Mouse (Mus musculus) limb, embryonic 11.5 days (tissue): Measurements from ENCODE around the gene Wwox. TPM values are rescaled to one million over a fixed set of nuclear protein-coding genes. Genes with fewer than 3 reads are reported as not detected.

ENCODE experiments used
- ATAC-seq: fragments of 200-750 bp; cut with Nextera tagmentation; 2 replicates; pipeline ENCODE4 v1.8.0; 2017; ENCODE audit warnings: low read depth; ENCODE audit not compliant: insufficient number of reproducible peaks, low FRiP score, low TSS enrichment
- DNase-seq: peaks from one replicate; pipeline ENCODE4 v3.0.0-alpha.2; 2015; ENCODE audit warnings: low spot score
- H3K27ac ChIP-seq: fragments of 300-500 bp; sonication (generic); replicated peaks from 2 replicates; pipeline ENCODE4 v1.5.1; 2014; ENCODE audit warnings: low read depth, mild to moderate bottlenecking, low read length
- H3K27me3 ChIP-seq: fragments of 300-500 bp; sonication (generic); 2 replicates; pipeline ENCODE4 v1.6.1; 2014; ENCODE audit warnings: mild to moderate bottlenecking, low read length, mixed read lengths; ENCODE audit not compliant: control insufficient read depth, insufficient read depth
- H3K36me3 ChIP-seq: fragments of 300-500 bp; sonication (generic); 2 replicates; pipeline ENCODE4 v1.6.1; 2014; ENCODE audit warnings: mild to moderate bottlenecking, low read length, moderate library complexity, mixed read lengths; ENCODE audit not compliant: control insufficient read depth, insufficient read depth
- H3K4me1 ChIP-seq: fragments of 300-500 bp; sonication (generic); 2 replicates; pipeline ENCODE4 v1.6.1; 2014; ENCODE audit warnings: low read length, mixed read lengths; ENCODE audit not compliant: control insufficient read depth, insufficient read depth
- H3K4me2 ChIP-seq: fragments of 300-500 bp; sonication (generic); 2 replicates; pipeline ENCODE4 v1.6.1; 2014; ENCODE audit warnings: low read depth, mild to moderate bottlenecking, moderate library complexity; ENCODE audit not compliant: severe bottlenecking
- H3K4me3 ChIP-seq: fragments of 300-500 bp; sonication (generic); 2 replicates; pipeline ENCODE4 v1.5.1; 2014; ENCODE audit warnings: low read depth, low read length
- H3K9ac ChIP-seq: fragments of 300-500 bp; sonication (generic); 2 replicates; pipeline ENCODE4 v1.6.1; 2014; ENCODE audit warnings: mild to moderate bottlenecking, low read length
- H3K9me3 ChIP-seq: fragments of 300-500 bp; sonication (generic); 2 replicates; pipeline ENCODE4 v1.6.1; 2016; ENCODE audit warnings: low read length; ENCODE audit not compliant: control insufficient read depth
- WGBS: fragments of 180-500 bp; shearing (Covaris S2); extraction: QIAGEN DNeasy Blood & Tissue Kit; methylation state at CpG from one replicate; pipeline ENCODE4 v1.1.7; 2014; 5-methylcytosine and 5-hydroxymethylcytosine counted together
- polyA plus RNA-seq: library from polyadenylated mRNA; unstranded; fragments of >200 nt; fragmentation: Nextera tagmentation; extraction: Ambion mirVana; gene quantifications from 2 replicates; pipeline ENCODE4 v1.2.1, GENCODE M21; 2014

Gene Wwox
- polyA plus RNA-seq, 1 experiment from 2014 or later: 7.3 TPM

GRCm38 (mm10) chr8:114932071-114932630 is 492.7 kb downstream of the Wwox start:
- Histone ChIP-seq H3K4me3 (no peak overlapping the region), H3K4me1 (no peaks in the 10 kb centered on the region), H3K27me3 (no peaks in the 10 kb centered on the region), H3K4me2 (no peak overlapping the region), H3K9ac (no peak overlapping the region), H3K9me3 (no peaks in the 10 kb centered on the region), H3K27ac (no peak overlapping the region), H3K36me3 (no peaks in the 10 kb centered on the region)
- DNase-seq (no peak), ATAC-seq (no peak)
- WGBS: 79% methylated on average over 18 of the region's 18 CpGs

- no peaks in the 10 kb centered on the region for H3K9me3 ChIP-seq
- H3K4me1 ChIP-seq: no peaks in the 10 kb centered on the region
- ATAC-seq (no peak), DNase-seq (peak; percentile 39)
- no peak overlapping the region for H3K4me2 ChIP-seq
- no peak overlapping the region for H3K27ac ChIP-seq
- no peaks in the 10 kb centered on the region for H3K36me3 ChIP-seq
- 94% methylated on average over 1 of the region's 1 CpGs for WGBS
- no peak overlapping the region for H3K4me3 ChIP-seq
- no peak overlapping the region for H3K9ac ChIP-seq
- H3K27me3 ChIP-seq: no peaks in the 10 kb centered on the region
Measured at GRCm38 (mm10) chr8:114933248-114933647, 493.8 kb downstream of the Wwox start.

- DNase-seq (no peak), ATAC-seq (no peak)
- Histone ChIP-seq H3K4me3 (no peak overlapping the region), H3K36me3 (no peaks in the 10 kb centered on the region), H3K27ac (no peak overlapping the region), H3K9ac (no peak overlapping the region), H3K27me3 (no peaks in the 10 kb centered on the region), H3K9me3 (no peaks in the 10 kb centered on the region), H3K4me2 (no peak overlapping the region), H3K4me1 (no peaks in the 10 kb centered on the region)
- 57% methylated on average over 10 of the region's 10 CpGs for WGBS
Measured at GRCm38 (mm10) chr8:114936887-114937286, 497.4 kb downstream of the Wwox start.

GRCm38 (mm10) chr8:114939338-114939737 is 499.9 kb downstream of the Wwox start:
- ATAC-seq (no peak), DNase-seq (no peak)
- no peaks in the 10 kb centered on the region for H3K36me3 ChIP-seq
- 88% methylated on average over 8 of the region's 8 CpGs for whole genome bisulfite sequencing
- H3K9me3 ChIP-seq: no peaks in the 10 kb centered on the region
- no peak overlapping the region for H3K9ac ChIP-seq
- no peaks in the 10 kb centered on the region for H3K4me1 ChIP-seq
- no peak overlapping the region for H3K27ac ChIP-seq
- H3K27me3 ChIP-seq: no peaks in the 10 kb centered on the region
- H3K4me3 ChIP-seq: no peak overlapping the region
- H3K4me2 ChIP-seq: no peak overlapping the region

GRCm38 (mm10) chr8:114941096-114941495 is 501.6 kb downstream of the Wwox start:
- ATAC-seq (no peak), DNase-seq (no peak)
- no peak overlapping the region for H3K27ac ChIP-seq
- H3K4me3 ChIP-seq: no peak overlapping the region
- no peaks in the 10 kb centered on the region for H3K27me3 ChIP-seq
- H3K4me2 ChIP-seq: no peak overlapping the region
- H3K4me1 ChIP-seq: no peaks in the 10 kb centered on the region
- no peaks in the 10 kb centered on the region for H3K36me3 ChIP-seq
- no peaks in the 10 kb centered on the region for H3K9me3 ChIP-seq
- 95% methylated on average over 5 of the region's 5 CpGs for WGBS
- H3K9ac ChIP-seq: no peak overlapping the region

GRCm38 (mm10) chr8:114941644-114942043 is 502.2 kb downstream of the Wwox start:
- no peak for DNase-seq
- Histone ChIP-seq H3K9ac (no peak overlapping the region), H3K4me2 (no peak overlapping the region), H3K4me3 (no peak overlapping the region), H3K27me3 (no peaks in the 10 kb centered on the region), H3K9me3 (no peaks in the 10 kb centered on the region), H3K4me1 (no peaks in the 10 kb centered on the region), H3K27ac (no peak overlapping the region), H3K36me3 (no peaks in the 10 kb centered on the region)
- 82% methylated on average over 9 of the region's 9 CpGs for WGBS
- ATAC-seq: no peak

GRCm38 (mm10) chr8:114947921-114948320 is 508.5 kb downstream of the Wwox start:
- 77% methylated on average over 6 of the region's 6 CpGs for WGBS
- DNase-seq (no peak), ATAC-seq (no peak)
- H3K4me2 ChIP-seq: no peak overlapping the region
- H3K4me1 ChIP-seq: no peaks in the 10 kb centered on the region
- H3K9me3 ChIP-seq: no peaks in the 10 kb centered on the region
- no peak overlapping the region for H3K4me3 ChIP-seq
- no peaks in the 10 kb centered on the region for H3K27me3 ChIP-seq
- H3K9ac ChIP-seq: no peak overlapping the region
- H3K36me3 ChIP-seq: no peaks in the 10 kb centered on the region
- no peak overlapping the region for H3K27ac ChIP-seq

GRCm38 (mm10) chr8:114956377-114957168 is 517.1 kb downstream of the Wwox start:
- ATAC-seq (no peak), DNase-seq (no peak)
- 79% methylated on average over 8 of the region's 8 CpGs for WGBS
- no peak overlapping the region for H3K9ac ChIP-seq
- H3K9me3 ChIP-seq: no peaks in the 10 kb centered on the region
- H3K4me3 ChIP-seq: no peak overlapping the region
- no peaks in the 10 kb centered on the region for H3K27me3 ChIP-seq
- no peak overlapping the region for H3K27ac ChIP-seq
- H3K4me2 ChIP-seq: no peak overlapping the region
- H3K36me3 ChIP-seq: no peaks in the 10 kb centered on the region
- no peaks in the 10 kb centered on the region for H3K4me1 ChIP-seq
